Mouse (Mus musculus) midbrain, embryonic 15.5 days (tissue): ENCODE results near the gene Arhgap19. TPM values are rescaled to one million over a fixed set of nuclear protein-coding genes. Genes with fewer than 3 reads are reported as not detected.

Source experiments
- ATAC-seq: fragments of 200-750 bp; cut with Nextera tagmentation; replicated peaks from 2 replicates; pipeline ENCODE4 v1.8.0; 2017; ENCODE audit warnings: moderate TSS enrichment
- H3K27ac ChIP-seq: fragments of 300-500 bp; sonication (generic); 2 replicates; pipeline ENCODE4 v1.5.1; 2015; ENCODE audit warnings: mild to moderate bottlenecking, inconsistent platforms
- H3K27me3 ChIP-seq: fragments of 300-500 bp; sonication (generic); replicated peaks from 2 replicates; pipeline ENCODE4 v1.6.1; 2015; ENCODE audit warnings: inconsistent platforms
- H3K36me3 ChIP-seq: fragments of 300-500 bp; sonication (generic); replicated peaks from 2 replicates; pipeline ENCODE4 v1.6.1; 2015; ENCODE audit warnings: inconsistent platforms
- H3K4me1 ChIP-seq: fragments of 300-500 bp; sonication (generic); 2 replicates; pipeline ENCODE4 v1.6.1; 2015; ENCODE audit warnings: inconsistent platforms
- H3K4me2 ChIP-seq: fragments of 300-500 bp; sonication (generic); 2 replicates; pipeline ENCODE4 v1.6.1; 2015; ENCODE audit warnings: inconsistent platforms, mild to moderate bottlenecking, moderate library complexity
- H3K4me3 ChIP-seq: fragments of 300-500 bp; sonication (generic); 2 replicates; pipeline ENCODE4 v1.5.1; 2015; ENCODE audit warnings: mild to moderate bottlenecking, inconsistent platforms
- H3K9ac ChIP-seq: fragments of 300-500 bp; sonication (generic); 2 replicates; pipeline ENCODE4 v1.6.1; 2015; ENCODE audit warnings: mild to moderate bottlenecking, inconsistent platforms
- H3K9me3 ChIP-seq: fragments of 300-500 bp; sonication (generic); 2 replicates; pipeline ENCODE4 v1.6.1; 2016; ENCODE audit warnings: inconsistent platforms
- WGBS: fragments of 180-500 bp; shearing (Covaris S2); methylation state at CpG from one replicate; pipeline ENCODE4 v1.1.7; 2015; ENCODE audit warnings: mixed read lengths; 5-methylcytosine and 5-hydroxymethylcytosine counted together
- polyA plus RNA-seq: library from polyadenylated mRNA; unstranded; fragments of >200 nt; fragmentation: Nextera tagmentation; extraction: Ambion mirVana; gene quantifications from 2 replicates; pipeline ENCODE4 v1.2.1, GENCODE M21; 2015

The Arhgap19 gene
- polyA plus RNA-seq, 1 experiment from 2014 or later: 5.2 TPM

- H3K9me3 ChIP-seq: no peaks in the 10 kb centered on the region
- WGBS: 35% methylated on average over 15 of the region's 15 CpGs
- H3K4me3 ChIP-seq: no peak overlapping the region
- no peaks in the 10 kb centered on the region for H3K36me3 ChIP-seq
- no peak overlapping the region for H3K4me2 ChIP-seq
- ATAC-seq: no peak
- H3K27ac ChIP-seq: no peak overlapping the region
- H3K27me3 ChIP-seq: no peaks in the 10 kb centered on the region
- H3K9ac ChIP-seq: no peak overlapping the region
- peaks cover 6% of the 10 kb centered on the region; the same call in 1 of the 2 replicates for H3K4me1 ChIP-seq
Observed at GRCm38 (mm10) chr19:41754760-41755159, 47.1 kb downstream of the Arhgap19 start.

DNA sequence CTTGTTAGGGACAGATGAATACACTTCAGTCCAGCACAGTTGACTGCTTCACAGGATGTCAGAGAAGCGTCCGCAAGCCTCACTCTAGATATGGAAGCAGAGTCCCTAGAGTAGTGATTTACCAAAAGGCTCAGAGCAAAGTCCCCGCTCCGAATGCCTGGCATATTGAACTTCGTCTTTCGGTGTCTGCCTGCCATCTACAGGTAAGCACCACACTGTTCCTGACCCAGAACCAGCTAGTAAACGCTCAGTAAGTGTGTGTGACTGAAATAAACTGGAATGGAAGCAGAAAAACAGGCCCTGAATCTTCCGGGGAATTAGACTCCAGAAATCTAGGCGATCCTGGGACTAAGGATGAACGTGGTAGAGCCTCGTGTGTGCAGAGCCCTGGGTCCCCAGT lies 49.9 kb downstream of the Arhgap19 start:
- WGBS: 66% methylated on average over 11 of the region's 11 CpGs
- Histone ChIP-seq H3K9me3 (no peaks in the 10 kb centered on the region), H3K4me1 (peaks cover 9% of the 10 kb centered on the region; the same call in 1 of the 2 replicates), H3K9ac (no peak overlapping the region), H3K27me3 (no peaks in the 10 kb centered on the region), H3K27ac (no peak overlapping the region), H3K4me3 (no peak overlapping the region), H3K4me2 (no peak overlapping the region), H3K36me3 (no peaks in the 10 kb centered on the region)
- ATAC-seq: no peak

GRCm38 (mm10) chr19:41747436-41747835 lies 54.4 kb downstream of the Arhgap19 start:
- WGBS: 87% methylated on average over 14 of the region's 14 CpGs
- H3K27ac ChIP-seq: no peak overlapping the region
- no peaks in the 10 kb centered on the region for H3K9me3 ChIP-seq
- no peak for ATAC-seq
- no peak overlapping the region for H3K4me2 ChIP-seq
- no peaks in the 10 kb centered on the region for H3K36me3 ChIP-seq
- no peaks in the 10 kb centered on the region for H3K27me3 ChIP-seq
- H3K4me3 ChIP-seq: no peak overlapping the region
- H3K4me1 ChIP-seq: peaks cover 44% of the 10 kb centered on the region
- no peak overlapping the region for H3K9ac ChIP-seq

- H3K4me3 ChIP-seq: no peak overlapping the region
- H3K27ac ChIP-seq: peak overlapping the region; percentile 14
- H3K4me1 ChIP-seq: peaks cover 53% of the 10 kb centered on the region
- no peaks in the 10 kb centered on the region for H3K9me3 ChIP-seq
- H3K36me3 ChIP-seq: no peaks in the 10 kb centered on the region
- H3K4me2 ChIP-seq: no peak overlapping the region
- no peaks in the 10 kb centered on the region for H3K27me3 ChIP-seq
- ATAC-seq: peak; percentile 74
- 23% methylated on average over 15 of the region's 15 CpGs for WGBS
- no peak overlapping the region for H3K9ac ChIP-seq
Observed at GRCm38 (mm10) chr19:41745941-41746557, 55.8 kb downstream of the Arhgap19 start.

DNA sequence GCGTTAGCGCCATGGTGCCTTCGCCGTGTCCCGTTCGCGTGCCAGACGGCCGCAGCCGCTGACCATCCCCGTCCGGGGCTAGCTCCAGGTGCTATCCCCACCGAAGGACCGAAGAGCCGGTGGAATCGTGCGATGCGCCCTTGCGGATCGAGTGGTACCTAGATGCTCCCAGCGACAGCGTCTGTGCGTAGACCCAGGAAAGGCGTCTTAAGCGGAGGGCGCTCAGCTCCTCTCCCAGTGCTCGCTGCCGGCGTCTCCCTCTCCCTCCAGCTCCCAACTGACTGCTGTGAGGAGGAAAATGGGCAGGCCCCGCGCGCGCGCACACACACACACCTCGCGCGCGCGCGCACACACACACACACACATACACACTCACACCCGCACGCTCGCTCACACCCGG lies 58.5 kb downstream of the Arhgap19 start, which contains the start of gene Slit1:
Gene Slit1, minus strand, starts transcription at position 270 of the 400 bp plus-strand sequence.
- WGBS: under 1% methylated on average over 40 of the region's 44 CpGs
- H3K4me1 ChIP-seq: peaks cover 78% of the 10 kb centered on the region
- H3K9ac ChIP-seq: peak within 1 kb of the TSS; percentile 92
- ATAC-seq: peak; percentile 29
- peak within 1 kb of the TSS; percentile 86 for H3K4me2 ChIP-seq
- no peaks in the 10 kb centered on the region for H3K27me3 ChIP-seq
- peak within 1 kb of the TSS; percentile 87 for H3K4me3 ChIP-seq
- no peaks in the 10 kb centered on the region for H3K36me3 ChIP-seq
- H3K9me3 ChIP-seq: no peaks in the 10 kb centered on the region
- peak within 1 kb of the TSS; percentile 84 for H3K27ac ChIP-seq

DNA sequence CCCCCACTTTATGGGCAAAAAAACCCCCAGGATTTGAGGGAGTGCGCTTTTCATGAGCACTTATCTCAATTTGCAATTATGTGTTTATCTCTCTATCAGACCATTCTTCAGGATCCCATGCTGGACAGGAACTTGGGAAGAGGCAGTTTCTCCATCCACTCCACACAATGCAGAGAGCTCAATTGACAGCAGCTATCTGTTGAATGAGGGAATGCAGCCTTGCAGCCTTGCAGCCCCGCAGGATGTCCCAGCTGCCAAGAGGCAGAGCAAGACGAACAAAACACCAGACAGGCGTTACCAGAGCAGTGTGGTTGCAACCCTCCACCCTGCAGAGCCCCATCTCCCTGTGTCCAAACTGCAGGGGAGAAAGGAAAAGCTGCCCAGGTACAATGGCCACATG lies 63.0 kb downstream of the Arhgap19 start:
- Histone ChIP-seq H3K4me2 (peak overlapping the region; percentile 86), H3K9ac (peak overlapping the region; percentile 1; the same call in 1 of the 2 replicates), H3K4me1 (peaks cover 78% of the 10 kb centered on the region), H3K9me3 (no peaks in the 10 kb centered on the region), H3K27ac (peak overlapping the region; percentile 55; the same call in 1 of the 2 replicates), H3K4me3 (peak overlapping the region; percentile 23), H3K27me3 (no peaks in the 10 kb centered on the region), H3K36me3 (no peaks in the 10 kb centered on the region)
- no peak for ATAC-seq
- 18% methylated on average over 4 of the region's 4 CpGs for WGBS

GRCm38 (mm10) chr19:41738429-41738805 lies 63.4 kb downstream of the Arhgap19 start:
- peak overlapping the region; percentile 86 for H3K4me2 ChIP-seq
- no peaks in the 10 kb centered on the region for H3K36me3 ChIP-seq
- no peaks in the 10 kb centered on the region for H3K27me3 ChIP-seq
- H3K4me1 ChIP-seq: peaks cover 74% of the 10 kb centered on the region
- peak overlapping the region; percentile 1; the same call in 1 of the 2 replicates for H3K9ac ChIP-seq
- WGBS: 4% methylated on average over 14 of the region's 14 CpGs
- H3K4me3 ChIP-seq: peak overlapping the region; percentile 23
- ATAC-seq: peak; percentile 9; the same call in 1 of the 2 replicates
- peak overlapping the region; percentile 55; the same call in 1 of the 2 replicates for H3K27ac ChIP-seq
- no peaks in the 10 kb centered on the region for H3K9me3 ChIP-seq

- no peaks in the 10 kb centered on the region for H3K27me3 ChIP-seq
- H3K4me2 ChIP-seq: peak overlapping the region; percentile 86
- H3K36me3 ChIP-seq: no peaks in the 10 kb centered on the region
- H3K9ac ChIP-seq: peak overlapping the region; percentile 5; the same call in 1 of the 2 replicates
- H3K9me3 ChIP-seq: no peaks in the 10 kb centered on the region
- 2% methylated on average over 18 of the region's 18 CpGs for WGBS
- H3K4me3 ChIP-seq: peak overlapping the region; percentile 23
- H3K4me1 ChIP-seq: peaks cover 69% of the 10 kb centered on the region
- H3K27ac ChIP-seq: peak overlapping the region; percentile 55
- ATAC-seq: peak; percentile 60
Observed at GRCm38 (mm10) chr19:41737657-41738428, 64.0 kb downstream of the Arhgap19 start.

DNA sequence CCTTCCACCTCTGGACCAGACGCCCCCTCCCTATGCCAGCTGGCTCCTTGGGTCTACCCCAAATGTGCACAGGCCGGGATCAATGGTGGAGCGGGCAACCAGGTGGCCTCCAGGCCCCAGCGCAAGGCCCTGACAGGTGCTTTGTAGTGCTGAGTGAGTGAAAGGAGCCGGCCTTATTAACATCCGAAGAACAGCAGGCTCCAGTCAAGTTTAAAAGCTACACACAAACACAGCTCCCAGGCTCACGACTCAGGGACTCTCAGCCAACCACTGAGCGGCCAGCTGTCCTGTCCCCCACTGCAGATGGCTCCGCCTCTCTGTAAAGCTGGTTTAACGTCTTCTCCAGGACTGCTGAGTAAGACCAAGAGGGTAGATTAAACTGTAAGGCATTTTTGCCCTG lies 67.2 kb downstream of the Arhgap19 start:
- 11% methylated on average over 10 of the region's 10 CpGs for WGBS
- no peak overlapping the region for H3K27ac ChIP-seq

GRCm38 (mm10) chr19:41725491-41725890 lies 76.4 kb downstream of the Arhgap19 start:
- H3K4me1 ChIP-seq: peaks cover 15% of the 10 kb centered on the region
- H3K27ac ChIP-seq: peak overlapping the region; percentile 66; the same call in 1 of the 2 replicates
- H3K4me2 ChIP-seq: no peak overlapping the region
- H3K27me3 ChIP-seq: no peaks in the 10 kb centered on the region
- peak; percentile 27; the same call in 1 of the 2 replicates for ATAC-seq
- no peaks in the 10 kb centered on the region for H3K36me3 ChIP-seq
- H3K9ac ChIP-seq: no peak overlapping the region
- H3K4me3 ChIP-seq: no peak overlapping the region
- WGBS: 47% methylated on average over 2 of the region's 2 CpGs
- H3K9me3 ChIP-seq: no peaks in the 10 kb centered on the region

More for the DNA sequence above, 67.2 kb downstream of the Arhgap19 start:
- H3K4me2 ChIP-seq: 0 out of 2 replicates have a peak overlapping the region, but pooled peaks have one; percentile 3
- no peak for ATAC-seq
- peaks cover 38% of the 10 kb centered on the region for H3K4me1 ChIP-seq
- no peaks in the 10 kb centered on the region for H3K9me3 ChIP-seq
- no peaks in the 10 kb centered on the region for H3K27me3 ChIP-seq
- no peak overlapping the region for H3K4me3 ChIP-seq
- no peaks in the 10 kb centered on the region for H3K36me3 ChIP-seq
- H3K9ac ChIP-seq: no peak overlapping the region

GRCm38 (mm10) chr19:41724831-41725470 lies 76.9 kb downstream of the Arhgap19 start:
- Histone ChIP-seq H3K4me1 (peaks cover 15% of the 10 kb centered on the region), H3K27me3 (no peaks in the 10 kb centered on the region), H3K36me3 (no peaks in the 10 kb centered on the region), H3K9ac (no peak overlapping the region), H3K4me2 (no peak overlapping the region), H3K4me3 (no peak overlapping the region), H3K27ac (peak overlapping the region; percentile 66), H3K9me3 (no peaks in the 10 kb centered on the region)
- WGBS: 23% methylated on average over 9 of the region's 9 CpGs
- peak; percentile 61 for ATAC-seq

GRCm38 (mm10) chr19:41723337-41723736 lies 78.5 kb downstream of the Arhgap19 start:
- ATAC-seq: no peak
- no peak overlapping the region for H3K4me3 ChIP-seq

More at GRCm38 (mm10) chr19:41723337-41723736, 78.5 kb downstream of the Arhgap19 start:
- H3K4me2 ChIP-seq: no peak overlapping the region
- H3K36me3 ChIP-seq: no peaks in the 10 kb centered on the region
- no peaks in the 10 kb centered on the region for H3K9me3 ChIP-seq
- 0 out of 2 replicates have a peak overlapping the region, but pooled peaks have one; percentile 16 for H3K27ac ChIP-seq
- H3K4me1 ChIP-seq: peaks cover 19% of the 10 kb centered on the region
- no peaks in the 10 kb centered on the region for H3K27me3 ChIP-seq
- 31% methylated on average over 2 of the region's 2 CpGs for WGBS
- no peak overlapping the region for H3K9ac ChIP-seq
